Mouse (Mus musculus): ENCODE results near the gene 4933402J07Rik.

Gene 4933402J07Rik

DNA sequence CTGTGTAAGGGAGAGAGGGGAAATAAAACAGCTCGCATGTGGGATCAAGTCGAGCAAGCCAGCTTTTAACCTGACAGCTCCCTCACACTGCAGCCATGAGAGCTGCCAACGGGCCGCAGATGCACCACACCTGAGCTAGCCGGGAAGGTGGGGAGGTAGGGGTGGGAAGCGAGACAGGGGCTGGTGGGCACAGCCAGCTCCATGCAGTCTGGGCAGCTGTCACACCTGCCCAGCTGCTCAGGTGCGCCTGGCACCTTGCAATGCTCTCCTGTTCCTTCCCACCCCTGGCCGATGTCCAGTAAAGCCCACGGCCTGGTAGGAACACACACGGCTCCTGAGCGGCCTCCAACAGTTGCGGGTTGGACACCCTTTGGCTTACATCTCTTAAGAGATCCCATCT is 57.5 kb downstream of the 4933402J07Rik start:
- DNase-seq: no peak

DNA sequence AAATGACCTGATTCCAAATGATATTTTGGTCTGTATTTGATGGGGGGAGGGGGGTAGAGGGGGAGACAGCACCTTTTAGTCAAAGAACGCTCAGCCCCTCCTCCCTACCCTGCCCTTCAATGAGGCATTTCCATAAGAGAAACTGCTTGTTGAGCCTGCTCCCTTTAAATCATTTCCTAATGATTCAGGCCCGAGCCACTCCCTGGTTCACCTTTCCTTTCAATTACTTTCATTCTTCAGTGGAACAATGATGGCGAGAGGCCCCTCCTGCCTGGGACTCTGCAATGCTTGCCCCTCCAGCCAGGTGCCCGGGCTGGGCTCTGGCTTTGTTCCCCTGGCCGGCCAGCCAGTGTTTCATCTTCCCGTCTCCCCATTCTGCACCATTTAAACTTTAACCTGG is 66.0 kb downstream of the 4933402J07Rik start:
- DNase-seq: no peak

DNA sequence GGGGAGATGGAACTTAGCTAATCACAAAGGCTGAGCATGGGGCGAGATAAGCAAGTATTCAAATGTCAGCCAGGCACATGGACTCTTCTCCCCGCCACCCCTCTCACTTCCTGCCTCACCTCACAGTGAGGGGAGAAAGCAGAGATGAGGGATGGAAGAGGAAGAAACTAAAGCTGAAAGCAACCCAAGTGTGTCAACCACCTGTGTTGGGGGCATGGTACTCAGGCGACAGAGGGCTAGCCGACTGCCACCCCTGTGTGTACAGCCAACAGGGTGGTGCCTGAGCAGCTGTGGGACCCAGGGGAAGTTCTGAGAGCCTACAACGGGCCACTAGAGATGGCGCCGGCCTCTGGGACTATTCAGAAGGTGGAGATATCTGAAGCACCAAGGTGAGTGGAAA is 68.1 kb downstream of the 4933402J07Rik start:
- DNase-seq: no peak

DNA sequence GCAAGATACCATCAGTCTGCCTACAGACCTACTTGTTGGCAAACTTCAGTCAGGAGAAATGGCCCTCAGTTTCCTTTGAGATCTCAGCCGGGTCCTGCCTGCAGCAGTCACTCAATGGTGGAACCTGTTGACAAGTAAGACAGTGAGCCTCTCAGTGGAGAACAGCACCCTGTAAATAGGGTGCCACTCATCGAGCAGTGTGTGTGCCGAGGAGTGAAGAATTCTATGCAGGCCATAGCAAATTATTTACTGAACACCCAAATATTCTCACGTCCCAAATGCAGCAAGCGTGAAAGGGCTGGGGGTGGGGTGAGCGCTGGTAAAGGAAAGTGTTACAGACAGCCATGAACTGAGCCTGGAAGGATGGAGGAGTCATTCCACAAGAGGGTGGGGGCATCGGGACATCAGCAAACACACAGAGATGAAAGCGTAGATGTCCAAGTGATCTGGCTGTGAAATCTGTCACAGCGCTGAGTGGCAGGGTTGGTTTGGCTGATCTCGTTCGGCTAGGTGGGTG is 72.6 kb downstream of the 4933402J07Rik start:
- DNase-seq: no peak

Data from thymus, adult 18-20 months (tissue).